Mouse (Mus musculus): ENCODE measurements around the gene Ptp4a2. TPM values are rescaled to one million over a fixed set of nuclear protein-coding genes. Genes with fewer than 3 reads are reported as not detected.

The Ptp4a2 gene
- total and polyA plus RNA-seq, 3 experiments: 118 to 619 (median 119) TPM

DNA sequence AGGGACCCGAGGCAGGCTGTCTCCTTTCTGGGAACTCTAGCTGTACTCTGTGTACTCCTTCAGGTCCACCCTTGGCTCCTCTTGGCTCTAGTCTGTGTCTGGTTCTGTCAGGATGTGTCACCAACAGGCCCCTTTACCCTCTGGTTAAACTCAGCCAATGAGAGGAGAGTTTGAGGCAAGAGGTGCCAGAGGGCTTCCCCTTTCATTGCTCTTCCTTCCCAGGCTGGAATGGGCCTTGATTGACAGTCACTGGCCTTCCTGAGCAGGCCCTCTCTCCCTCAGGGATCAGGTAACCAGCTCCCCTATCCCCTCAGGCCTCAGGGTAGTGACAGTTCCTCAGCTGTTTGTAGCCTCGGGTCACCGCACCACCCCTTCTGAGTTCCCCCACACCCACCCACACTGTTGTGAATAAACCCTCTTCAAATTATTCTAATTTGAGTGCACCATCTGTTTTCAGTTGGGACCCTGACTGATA is 28.1 kb upstream of the Ptp4a2 start:
- H3K79me2 ChIP-seq (ENCODE audit: control insufficient read depth, insufficient read depth, low read length, poor library complexity): no peaks in the 10 kb centered on the region
- no peak overlapping the region for H3K9ac ChIP-seq (ENCODE audit: control insufficient read depth, low read depth, low read length, poor library complexity, severe bottlenecking)
- no peaks in the 10 kb centered on the region for H3K9me3 ChIP-seq (replicated peaks; ENCODE audit: insufficient read depth, low read length)
- peaks cover 0 to 9% of the 10 kb centered on the region in 2 experiments; a peak in 1 of 4 replicates for H3K36me3 ChIP-seq (ENCODE audit: control insufficient read depth in 1 of 2, insufficient read depth in 2 of 2, low read length in 2 of 2)
- H3K4me1 ChIP-seq (ENCODE audit: control insufficient read depth in 1 of 2, insufficient read depth in 2 of 2, low read length in 2 of 2): peaks cover 0 to 16% of the 10 kb centered on the region in 2 experiments; a peak in 2 of 4 replicates
- H3K27me3 ChIP-seq (ENCODE audit: control insufficient read depth in 1 of 2, insufficient read depth in 2 of 2, low read length in 2 of 2): no peaks in the 10 kb centered on the region
- TF ChIP-seq ZNF384 (IDR thresholded peaks at IDR 0.05; ENCODE audit: low read depth, low read length) (no peak), ZMIZ1 (IDR thresholded peaks at IDR 0.05; ENCODE audit: low read depth, low read length) (no peak), BHLHE40 (IDR thresholded peaks at IDR 0.05; ENCODE audit: borderline replicate concordance, low read depth, low read length) (no peak), E2F4 (IDR thresholded peaks at IDR 0.05; ENCODE audit: borderline replicate concordance, low read depth, low read length) (no peak), USF2 (IDR thresholded peaks at IDR 0.05; ENCODE audit: borderline replicate concordance in 1 of 2, insufficient read depth in 1 of 2, low read depth in 1 of 2, low read length in 2 of 2) (no peak), GABPA (IDR thresholded peaks at IDR 0.05; ENCODE audit: low read depth, low read length) (no peak), SIN3A (IDR thresholded peaks at IDR 0.05; ENCODE audit: low read length) (no peak), NELFE (IDR thresholded peaks at IDR 0.05; ENCODE audit: low read depth, low read length) (no peak), POLR2A (IDR thresholded peaks at IDR 0.05; ENCODE audit: control insufficient read depth in 1 of 2, insufficient read depth in 1 of 2, low read depth in 1 of 2, low read length in 2 of 2, poor library complexity in 1 of 2) (no peak), ZKSCAN1 (IDR thresholded peaks at IDR 0.05; ENCODE audit: low read depth, low read length) (no peak), TBP (IDR thresholded peaks at IDR 0.05; ENCODE audit: low read depth, low read length) (no peak), MAX (IDR thresholded peaks at IDR 0.05; ENCODE audit: low read length) (no peak), MXI1 (IDR thresholded peaks at IDR 0.05; ENCODE audit: low read depth, low read length) (no peak), MAFK (IDR thresholded peaks at IDR 0.05; ENCODE audit: borderline replicate concordance, low read depth, low read length) (no peak)
- no peak for DNase-seq (ENCODE audit: low read depth, low spot score)
- H3K4me3 ChIP-seq (ENCODE audit: control insufficient read depth in 1 of 2, insufficient read depth in 1 of 2, low read depth in 2 of 2, low read length in 2 of 2): no peak overlapping the region
- no peak overlapping the region for H3K27ac ChIP-seq (ENCODE audit: control insufficient read depth, low read depth, low read length)

DNA sequence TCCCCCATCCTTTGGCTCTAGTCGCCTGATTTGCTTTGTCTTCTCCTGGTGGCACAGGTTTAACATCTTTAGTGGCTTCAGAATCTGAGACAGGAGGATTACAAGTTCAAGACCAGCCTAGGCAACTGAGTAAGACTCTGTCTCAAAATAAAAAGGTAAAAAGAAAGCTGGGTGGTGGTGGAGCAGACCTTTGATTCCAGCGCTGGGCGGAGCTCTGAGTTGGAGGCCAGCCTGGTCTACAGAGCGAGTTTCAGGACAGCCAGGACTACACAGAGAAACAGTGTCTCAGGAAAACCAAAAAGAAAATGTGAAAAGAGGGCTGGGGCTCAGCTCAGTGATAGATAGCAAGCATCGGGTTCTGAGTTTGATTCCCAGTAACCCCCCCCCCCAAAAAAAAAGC is 27.5 kb upstream of the Ptp4a2 start:
- Histone ChIP-seq H3K9ac (ENCODE audit: control insufficient read depth, low read depth, low read length, poor library complexity, severe bottlenecking) (no peak overlapping the region), H3K79me2 (ENCODE audit: control insufficient read depth, insufficient read depth, low read length, poor library complexity) (no peaks in the 10 kb centered on the region), H3K4me3 (ENCODE audit: control insufficient read depth in 1 of 2, insufficient read depth in 1 of 2, low read depth in 2 of 2, low read length in 2 of 2) (no peak overlapping the region), H3K27ac (ENCODE audit: control insufficient read depth, low read depth, low read length) (no peak overlapping the region), H3K4me1 (ENCODE audit: control insufficient read depth in 1 of 2, insufficient read depth in 2 of 2, low read length in 2 of 2) (peaks cover 1 to 20% of the 10 kb centered on the region in 2 experiments; a peak in 3 of 4 replicates), H3K9me3 (replicated peaks; ENCODE audit: insufficient read depth, low read length) (no peaks in the 10 kb centered on the region), H3K36me3 (ENCODE audit: control insufficient read depth in 1 of 2, insufficient read depth in 2 of 2, low read length in 2 of 2) (peaks cover 0 to 13% of the 10 kb centered on the region in 2 experiments; a peak in 2 of 4 replicates), H3K27me3 (ENCODE audit: control insufficient read depth in 1 of 2, insufficient read depth in 2 of 2, low read length in 2 of 2) (no peaks in the 10 kb centered on the region)
- no peak for TF ChIP-seq RCOR1 (IDR thresholded peaks at IDR 0.05; ENCODE audit: low read depth, low read length)
- no peak for TF ChIP-seq ZNF384 (IDR thresholded peaks at IDR 0.05; ENCODE audit: low read depth, low read length)
- no peak for TF ChIP-seq MAZ (IDR thresholded peaks at IDR 0.05; ENCODE audit: low read depth, low read length)
- TF ChIP-seq CHD1 (IDR thresholded peaks at IDR 0.05; ENCODE audit: low read depth, low read length): no peak
- no peak for TF ChIP-seq E2F4 (IDR thresholded peaks at IDR 0.05; ENCODE audit: borderline replicate concordance, low read depth, low read length)
- no peak for TF ChIP-seq SMC3 (IDR thresholded peaks at IDR 0.05; ENCODE audit: low read depth, low read length)
- TF ChIP-seq TBP (IDR thresholded peaks at IDR 0.05; ENCODE audit: low read depth, low read length): no peak
- TF ChIP-seq EP300 (IDR thresholded peaks at IDR 0.05; ENCODE audit: low read depth in 1 of 2, low read length in 2 of 2): no peak
- TF ChIP-seq NRF1 (IDR thresholded peaks at IDR 0.05; ENCODE audit: insufficient read depth, low read depth, low read length, poor library complexity, severe bottlenecking): no peak
- TF ChIP-seq HCFC1 (IDR thresholded peaks at IDR 0.05; ENCODE audit: low read depth, low read length): no peak
- no peak for TF ChIP-seq USF2 (IDR thresholded peaks at IDR 0.05; ENCODE audit: borderline replicate concordance in 1 of 2, insufficient read depth in 1 of 2, low read depth in 1 of 2, low read length in 2 of 2)
- TF ChIP-seq BHLHE40 (IDR thresholded peaks at IDR 0.05; ENCODE audit: borderline replicate concordance, low read depth, low read length): no peak
- TF ChIP-seq MYC (IDR thresholded peaks at IDR 0.05; ENCODE audit: low read depth, low read length): no peak
- no peak for TF ChIP-seq ZC3H11A (IDR thresholded peaks at IDR 0.05; ENCODE audit: low read depth, low read length)
- TF ChIP-seq POLR2AphosphoS5 (IDR thresholded peaks at IDR 0.05; ENCODE audit: borderline replicate concordance, low read depth, low read length): no peak
- TF ChIP-seq JUND (IDR thresholded peaks at IDR 0.05; ENCODE audit: low read depth, low read length): no peak
- no peak for TF ChIP-seq POLR2A (IDR thresholded peaks at IDR 0.05; ENCODE audit: control insufficient read depth in 1 of 2, insufficient read depth in 1 of 2, low read depth in 1 of 2, low read length in 2 of 2, poor library complexity in 1 of 2)
- no peak for TF ChIP-seq ZKSCAN1 (IDR thresholded peaks at IDR 0.05; ENCODE audit: low read depth, low read length)
- no peak for TF ChIP-seq MAX (IDR thresholded peaks at IDR 0.05; ENCODE audit: low read length)
- DNase-seq (ENCODE audit: low read depth, low spot score): no peak
